Mouse (Mus musculus): ENCODE measurements at regions not wholly inside any gene's neighbourhood (a gene's known extent, or its start where the extent isn't known, plus 50 kb on each side); places are given as distances from the start of the nearest gene placed in this dataset.

DNA sequence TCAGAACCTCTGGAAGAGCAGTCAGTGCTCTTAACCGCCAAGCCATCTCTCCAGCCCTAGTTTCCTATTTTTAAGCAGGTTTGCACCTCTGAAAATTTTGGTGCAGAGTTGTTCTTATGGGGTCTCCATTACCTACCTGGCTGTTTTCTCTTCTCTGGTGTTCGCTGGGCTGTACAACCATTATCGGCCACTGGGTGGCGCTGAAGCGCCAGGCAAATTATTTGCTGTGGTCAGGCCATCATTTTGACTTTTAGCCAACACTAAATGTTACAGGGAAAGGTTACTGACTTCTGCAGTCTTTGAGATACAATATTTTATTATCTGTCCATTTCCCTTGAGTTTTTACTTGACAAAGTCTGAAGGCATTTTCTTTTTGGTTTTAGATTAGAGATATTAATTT lies 74.8 kb upstream of the Fam241a start:
- ATAC-seq = peak; percentile 41

DNA sequence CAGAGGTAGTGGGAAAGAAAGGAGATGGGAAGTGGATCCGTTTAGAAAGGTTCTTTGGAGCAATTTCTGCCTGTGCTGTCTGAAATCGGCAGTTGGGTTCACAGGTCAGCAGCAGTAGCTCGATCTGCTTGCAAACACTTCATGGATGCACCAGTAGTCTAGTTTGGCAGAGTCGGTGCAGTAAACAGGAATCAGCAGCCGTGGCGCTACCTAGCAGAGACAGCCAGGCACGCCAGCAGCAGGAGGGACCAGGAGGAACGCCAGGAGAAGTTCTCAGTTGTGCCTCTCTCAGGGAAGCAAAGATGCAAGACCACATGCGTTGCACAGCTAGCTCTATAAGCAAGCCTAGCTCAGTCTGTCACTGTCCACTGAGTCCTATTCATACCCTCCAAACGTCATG lies 71.0 kb upstream of the Fam241a start:
- no peak for ATAC-seq

DNA sequence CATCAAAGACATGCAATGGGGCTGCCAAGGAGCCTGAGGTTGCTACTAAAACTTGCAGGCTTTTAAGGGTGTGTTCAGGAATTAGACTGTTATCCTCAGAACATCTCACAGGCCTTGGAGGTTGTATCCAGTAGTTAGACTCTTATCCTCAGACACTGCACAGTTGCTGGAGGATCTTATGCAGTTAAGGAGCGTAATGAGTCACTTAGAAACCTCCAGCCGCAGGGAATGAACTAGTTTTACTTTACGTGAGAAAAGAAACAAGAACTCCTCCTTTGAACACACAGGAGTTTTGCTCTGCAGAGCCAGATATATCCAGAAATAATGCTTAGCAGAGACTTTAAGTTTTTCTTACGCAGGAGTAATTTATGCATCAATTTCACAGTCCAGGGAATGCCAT lies 70.1 kb upstream of the Fam241a start:
- ATAC-seq = no peak

DNA sequence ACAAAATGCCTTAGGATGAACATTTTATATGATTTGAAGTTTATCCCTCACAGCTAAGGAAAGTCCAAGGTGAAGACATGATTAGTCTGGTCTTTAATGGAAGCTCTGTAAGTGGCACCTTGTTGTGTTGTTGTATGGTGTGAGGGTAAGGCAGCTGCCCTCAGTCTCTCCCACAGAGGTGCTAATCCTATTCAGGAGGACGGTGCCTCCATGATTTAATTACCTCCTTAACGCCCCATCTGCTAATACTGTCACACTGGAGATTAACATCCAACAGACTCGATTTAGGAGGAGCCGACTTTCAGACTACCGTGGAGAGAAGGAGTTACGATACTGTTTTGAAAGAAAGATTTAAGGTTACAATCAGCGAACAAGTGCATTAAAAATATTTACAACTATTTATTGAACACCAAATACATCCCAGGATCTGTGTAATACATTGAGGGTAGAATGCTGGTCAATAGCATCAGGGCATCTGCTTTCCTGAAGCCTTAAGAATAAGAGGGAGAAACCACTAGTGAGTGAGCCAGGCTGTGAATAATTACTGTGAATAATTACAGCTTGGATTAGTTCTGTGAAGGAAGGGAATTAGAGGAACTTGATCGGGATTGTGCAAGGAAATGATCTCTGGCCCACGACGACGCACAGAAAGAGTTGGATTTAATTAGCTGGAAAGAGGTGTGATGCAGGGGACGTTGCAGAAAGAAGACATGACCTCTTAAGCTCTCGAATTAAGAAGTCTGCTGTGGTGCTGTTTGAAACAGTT lies 63.0 kb upstream of the Fam241a start:
- ATAC-seq = no peak

DNA sequence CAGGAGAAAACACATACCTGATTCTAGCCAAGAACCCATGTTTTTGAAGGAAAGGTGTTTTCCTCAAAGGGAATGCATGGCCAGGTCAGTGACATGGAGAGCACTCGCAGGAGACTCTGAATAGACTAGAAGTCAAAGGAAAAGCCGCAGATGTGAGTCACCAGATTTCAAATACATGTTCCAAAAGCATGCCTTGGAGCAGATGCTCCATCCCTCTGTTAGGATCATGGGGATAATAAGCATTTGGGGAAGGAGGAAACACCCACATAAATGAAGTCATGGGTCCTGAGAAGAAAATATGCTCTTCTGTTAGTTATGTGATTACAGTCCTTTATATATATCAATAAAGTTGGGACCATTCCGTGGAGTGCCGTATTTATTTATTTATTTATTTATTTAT lies 58.7 kb upstream of the Fam241a start:
- no peak for ATAC-seq

DNA sequence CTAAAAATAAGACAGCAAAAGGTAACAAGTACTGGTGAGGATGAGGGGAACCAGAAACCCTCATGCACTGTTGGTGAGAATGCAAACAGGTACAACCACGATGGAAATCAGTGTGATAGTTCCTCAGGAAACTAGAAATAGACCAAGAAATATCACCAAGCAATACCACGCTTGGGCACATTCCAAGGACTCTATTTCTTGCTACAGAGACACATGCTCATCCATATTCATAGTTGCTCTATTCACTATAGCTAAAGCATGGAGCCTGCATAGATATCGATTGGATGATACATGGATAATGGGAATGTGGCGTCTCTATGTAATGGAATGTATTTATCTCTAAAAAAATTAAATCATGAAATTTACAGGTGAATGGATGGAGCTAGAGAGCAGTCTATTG lies 57.5 kb upstream of the Fam241a start:
- ATAC-seq = no peak

DNA sequence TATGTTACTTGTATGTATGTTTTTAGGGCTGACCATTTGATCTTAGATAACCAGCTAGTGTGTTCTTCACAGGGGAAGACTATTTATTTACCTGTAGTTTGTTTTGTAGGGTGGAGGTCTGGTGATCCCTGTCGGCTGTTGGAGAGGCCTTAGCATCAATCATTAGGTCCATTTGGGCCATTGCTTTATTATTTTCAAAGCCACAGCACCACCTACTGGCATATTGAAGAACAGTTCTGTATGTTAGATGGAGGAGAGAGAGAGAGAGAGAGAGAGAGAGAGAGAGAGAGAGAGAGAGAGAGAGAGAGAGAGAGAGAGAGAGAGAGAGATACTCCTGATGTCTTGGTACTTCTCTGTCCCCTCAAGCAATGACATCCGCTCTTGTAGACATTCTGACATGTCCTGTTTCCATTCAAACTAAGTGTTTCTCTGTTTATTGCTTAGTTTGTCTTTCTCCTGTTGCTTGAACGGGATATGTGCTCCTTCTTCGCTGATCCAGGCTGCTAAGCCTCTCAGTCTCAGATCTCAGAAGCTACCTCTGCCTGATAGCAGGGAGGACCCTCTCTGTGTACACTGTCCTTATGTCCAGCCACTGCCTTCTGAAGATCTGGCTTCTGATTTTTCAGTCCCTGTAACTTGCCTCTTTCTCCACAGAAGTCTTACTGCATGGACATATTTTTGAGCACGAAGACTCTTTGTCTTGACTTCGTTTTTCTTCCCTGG lies 52.9 kb upstream of the Fam241a start:
- peak; percentile 96 for ATAC-seq

DNA sequence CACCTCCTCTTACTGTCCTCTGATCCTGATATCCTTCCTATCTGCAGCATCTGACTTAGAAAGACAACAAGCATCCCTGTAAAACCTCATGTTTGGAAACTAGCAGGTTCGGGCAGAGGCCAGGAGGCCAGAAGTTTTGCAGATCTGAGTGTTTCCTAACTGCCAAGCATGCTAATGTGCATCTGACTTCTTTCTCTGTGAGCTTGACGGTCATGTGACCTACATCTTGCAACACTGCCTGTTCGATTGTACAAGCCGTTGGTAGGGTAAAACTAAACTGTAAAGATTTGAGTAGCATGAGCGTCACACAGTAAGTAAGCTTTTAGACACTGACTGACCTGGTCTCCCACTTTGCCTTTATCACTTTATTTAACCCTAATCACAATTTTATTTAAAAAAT lies 52.2 kb upstream of the Fam241a start:
- no peak for ATAC-seq

All from CD4-positive, CD25-positive, alpha-beta regulatory T cell, adult 4 months (primary cell).